8 mouse cellular contexts compared by ENCODE assay signal in genomic region chr1:170900799-170901467, GRCm38 (mm10). TPM values are rescaled to one million over a fixed set of nuclear protein-coding genes. Genes with fewer than 3 reads are reported as not detected.
DNase-seq lines count a peak whose midpoint lies in the region; ATAC-seq and TF ChIP-seq lines count a peak whose summit lies in the region.

No protein-coding gene starts in this region.

- no peak for TF ChIP-seq POLR2A in brain, embryonic 14.5 days (IDR thresholded peaks at IDR 0.05; ENCODE audit: borderline replicate concordance, extremely low read depth, insufficient read depth, insufficient read length, poor library complexity, severe bottlenecking)

- H3K36me3 ChIP-seq in liver, embryonic 15.5 days (replicated peaks): no peaks in the 10 kb centered on the region
- H3K36me3 ChIP-seq in neural tube, embryonic 13.5 days: no peaks in the 10 kb centered on the region

- no peak; the same call in 1 of the 2 replicates for TF ChIP-seq CTCF in brain, embryonic 14.5 days (IDR thresholded peaks at IDR 0.05; ENCODE audit: borderline replicate concordance, extremely low read depth, insufficient read depth, insufficient read length)

- no peak overlapping the region for H3K27ac ChIP-seq in liver, embryonic 15.5 days (replicated peaks)
- no peak overlapping the region for H3K27ac ChIP-seq in neural tube, embryonic 13.5 days (replicated peaks)

- peak overlapping the region; percentile 17; the same call in 1 of the 2 replicates for H3K4me3 ChIP-seq in liver, embryonic 15.5 days (replicated peaks)
- H3K4me3 ChIP-seq in neural tube, embryonic 13.5 days: no peak overlapping the region

- WGBS in liver, embryonic 15.5 days (ENCODE audit: insufficient replicate concordance): 22% methylated on average over 10 of the region's 10 CpGs
- WGBS in neural tube, embryonic 13.5 days: 37% methylated on average over 10 of the region's 10 CpGs

- peaks cover 7% of the 10 kb centered on the region for H3K4me1 ChIP-seq in liver, embryonic 15.5 days (replicated peaks)
- H3K4me1 ChIP-seq in neural tube, embryonic 13.5 days (replicated peaks): peaks cover 4% of the 10 kb centered on the region

- H3K27me3 ChIP-seq in liver, embryonic 15.5 days: peaks cover 35% of the 10 kb centered on the region
- peaks cover 40% of the 10 kb centered on the region for H3K27me3 ChIP-seq in neural tube, embryonic 13.5 days

- H3K9me3 ChIP-seq in liver, embryonic 15.5 days (replicated peaks): no peaks in the 10 kb centered on the region
- H3K9me3 ChIP-seq in neural tube, embryonic 13.5 days: no peaks in the 10 kb centered on the region

- no peak for ATAC-seq in liver, embryonic 15.5 days (ENCODE audit: insufficient read depth)
- peak; percentile 59 for ATAC-seq in neural tube, embryonic 13.5 days (ENCODE audit: low read depth)

- H3K4me2 ChIP-seq in liver, embryonic 15.5 days: peak overlapping the region; percentile 53
- peak overlapping the region; percentile 26 for H3K4me2 ChIP-seq in neural tube, embryonic 13.5 days

- peak; percentile 29 for DNase-seq in right cerebral cortex, adult 18-20 months
- no peak for DNase-seq in right cerebral cortex, postnatal 25 days
- DNase-seq in brain, embryonic 14.5 days (ENCODE audit: low read depth): peak; percentile 76
- peak; percentile 45 to 81 for DNase-seq in heart, adult 18-20 months
- peak; percentile 22 to 59 for DNase-seq in kidney, adult 8-10 months
- DNase-seq in urinary bladder, postnatal 10 days (ENCODE audit: low spot score): no peak

- no peak overlapping the region for H3K9ac ChIP-seq in liver, embryonic 15.5 days
- no peak overlapping the region for H3K9ac ChIP-seq in neural tube, embryonic 13.5 days

RNA-seq across cellular contexts. Expression of gene Fcrlb, which starts 11.8 kb away (rescaled TPM):
- 0.37 and 0.44 TPM in 2 replicates for polyA plus RNA-seq in brain, embryonic 14.5 days (2012; rRNA removed)
- not detected for total RNA-seq in heart, adult 18-20 months (2021)
- polyA plus RNA-seq in liver, embryonic 15.5 days (2015; fragmentation: Nextera tagmentation; extraction: Ambion mirVana): 0.07 TPM in 1 of 2 replicates, not detected in the other
- 0.39 and 0.50 TPM in 2 replicates for polyA plus RNA-seq in neural tube, embryonic 13.5 days (2015; fragmentation: Nextera tagmentation; extraction: Ambion mirVana)

RNA-seq across cellular contexts. Expression of gene Dusp12, which starts 15.6 kb away (rescaled TPM):
- polyA plus RNA-seq in brain, embryonic 14.5 days (2012; rRNA removed): 41.5 and 43.8 TPM in 2 replicates
- 1 to 10 TPM; 8.1 to 8.3 TPM for total RNA-seq in heart, adult 18-20 months (2021)
- 19.7 and 20.5 TPM in 2 replicates for polyA plus RNA-seq in liver, embryonic 15.5 days (2015; fragmentation: Nextera tagmentation; extraction: Ambion mirVana)
- polyA plus RNA-seq in neural tube, embryonic 13.5 days (2015; fragmentation: Nextera tagmentation; extraction: Ambion mirVana): 39.5 and 45.3 TPM in 2 replicates

RNA-seq across cellular contexts. Expression of gene Gm26620, which starts 16.1 kb away (rescaled TPM):
- polyA plus RNA-seq in brain, embryonic 14.5 days (2012; rRNA removed): 0.67 and 0.97 TPM in 2 replicates
- under 1 TPM; 0.45 to 0.49 TPM for total RNA-seq in heart, adult 18-20 months (2021)
- polyA plus RNA-seq in liver, embryonic 15.5 days (2015; fragmentation: Nextera tagmentation; extraction: Ambion mirVana): 0.30 TPM in 1 of 2 replicates, not detected in the other
- 0.50 and 0.55 TPM in 2 replicates for polyA plus RNA-seq in neural tube, embryonic 13.5 days (2015; fragmentation: Nextera tagmentation; extraction: Ambion mirVana)

RNA-seq across cellular contexts. Expression of gene Fcrla, which starts 26.4 kb away (rescaled TPM):
- not detected in 2 replicates for polyA plus RNA-seq in brain, embryonic 14.5 days (2012; rRNA removed)
- total RNA-seq in heart, adult 18-20 months (2021): 1 to 10 TPM in 1 of 2 experiments, under 1 TPM in 1; 0.22 to 2.7 TPM
- 0.46 and 0.48 TPM in 2 replicates for polyA plus RNA-seq in liver, embryonic 15.5 days (2015; fragmentation: Nextera tagmentation; extraction: Ambion mirVana)
- polyA plus RNA-seq in neural tube, embryonic 13.5 days (2015; fragmentation: Nextera tagmentation; extraction: Ambion mirVana): not detected in 2 replicates

RNA-seq across cellular contexts. Expression of gene Atf6, which starts 33.4 kb away (rescaled TPM):
- polyA plus RNA-seq in brain, embryonic 14.5 days (2012; rRNA removed): 8.9 and 10.9 TPM in 2 replicates
- 10 to 100 TPM; 66.1 to 66.3 TPM for total RNA-seq in heart, adult 18-20 months (2021)
- polyA plus RNA-seq in liver, embryonic 15.5 days (2015; fragmentation: Nextera tagmentation; extraction: Ambion mirVana): 6.4 TPM in 2 replicates
- polyA plus RNA-seq in neural tube, embryonic 13.5 days (2015; fragmentation: Nextera tagmentation; extraction: Ambion mirVana): 7.3 and 8.1 TPM in 2 replicates

Comparison
In these comparisons a context has a peak if more than half of its experiments do, and no peak if none do; other contexts are left out.
1. DNase-seq: peak in right cerebral cortex, adult 18-20 months (single experiment), brain, embryonic 14.5 days (single experiment), heart, adult 18-20 months (2 of 2) and kidney, adult 8-10 months (2 of 2); none in right cerebral cortex, postnatal 25 days (single experiment) and urinary bladder, postnatal 10 days (single experiment).